Mouse (Mus musculus) hindbrain, embryonic 10.5 days (tissue): Measurements from ENCODE around the gene Lamb1. TPM values are rescaled to one million over a fixed set of nuclear protein-coding genes. Genes with fewer than 3 reads are reported as not detected.
A peak's percentile ranks its signal among the peaks of the same experiment; 100 is the strongest.

Experiments
- DNase-seq: peaks from one replicate; pipeline ENCODE4 v3.0.0-alpha.2; 2017; ENCODE audit warnings: low spot score
- H3K27ac ChIP-seq: fragments of 300-500 bp; sonication (generic); 2 replicates; pipeline ENCODE4 v1.5.1; 2016; ENCODE audit warnings: mild to moderate bottlenecking, moderate library complexity
- H3K27me3 ChIP-seq: fragments of 300-500 bp; sonication (generic); 2 replicates; pipeline ENCODE4 v1.6.1; 2016; ENCODE audit warnings: mild to moderate bottlenecking; ENCODE audit not compliant: poor library complexity, insufficient read depth, severe bottlenecking
- H3K36me3 ChIP-seq: fragments of 300-500 bp; sonication (generic); 2 replicates; pipeline ENCODE4 v1.6.1; 2016; ENCODE audit warnings: mild to moderate bottlenecking, moderate library complexity
- H3K4me1 ChIP-seq: fragments of 300-500 bp; sonication (generic); replicated peaks from 2 replicates; pipeline ENCODE4 v1.6.1; 2016; ENCODE audit warnings: mild to moderate bottlenecking
- H3K4me3 ChIP-seq: fragments of 300-500 bp; sonication (generic); 2 replicates; pipeline ENCODE4 v1.5.1; 2016; ENCODE audit warnings: mild to moderate bottlenecking, moderate library complexity
- H3K9me3 ChIP-seq: fragments of 300-500 bp; sonication (generic); 2 replicates; pipeline ENCODE4 v1.6.1; 2016; ENCODE audit warnings: mild to moderate bottlenecking, moderate library complexity
- WGBS: fragments of 180-500 bp; shearing (Covaris S2); methylation state at CpG from one replicate; pipeline ENCODE4 v1.1.7; 2016; 5-methylcytosine and 5-hydroxymethylcytosine counted together
- polyA plus RNA-seq: library from polyadenylated mRNA; unstranded; fragments of >200 nt; fragmentation: Nextera tagmentation; extraction: Ambion mirVana; gene quantifications from 2 replicates; pipeline ENCODE4 v1.2.1, GENCODE M21; 2016

Lamb1 gene
- polyA plus RNA-seq, 1 experiment from 2014 or later = 21.8 TPM

- no peaks in the 10 kb centered on the region for H3K27me3 ChIP-seq
- 0 out of 2 replicates have a peak, but pooled peaks cover 14% of the 10 kb centered on the region for H3K36me3 ChIP-seq
- 74% methylated on average over 4 of the region's 4 CpGs for WGBS
Measured at GRCm38 (mm10) chr12:31296097-31296496, 31.1 kb downstream of the Lamb1 start.

DNA sequence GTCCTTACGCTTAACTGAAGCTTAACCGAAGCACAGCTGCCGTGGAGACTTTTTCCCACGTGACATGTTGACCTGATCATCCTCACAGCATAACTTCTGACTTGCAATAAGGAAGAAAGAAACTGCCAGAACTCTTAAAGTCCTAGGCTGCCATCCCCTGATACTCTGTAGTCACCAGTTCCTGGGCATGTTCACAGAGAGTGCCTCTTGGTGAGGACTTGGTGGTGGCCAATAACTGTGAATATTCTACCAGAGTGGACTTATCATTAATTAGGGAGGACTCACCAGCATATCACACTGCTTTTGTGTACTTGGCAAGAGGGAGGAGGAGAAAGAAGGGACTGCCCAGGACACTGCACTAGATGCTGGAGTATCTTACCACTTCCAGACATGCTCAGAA, 33.1 kb downstream of the Lamb1 start:
- WGBS = 92% methylated on average over 4 of the region's 4 CpGs
- Histone ChIP-seq H3K4me3 (no peak overlapping the region), H3K27ac (no peak overlapping the region), H3K27me3 (no peaks in the 10 kb centered on the region), H3K36me3 (peaks cover 18% of the 10 kb centered on the region; the same call in 1 of the 2 replicates), H3K9me3 (no peaks in the 10 kb centered on the region), H3K4me1 (peaks cover 12% of the 10 kb centered on the region; the same call in 1 of the 2 replicates)
- DNase-seq = no peak

More at GRCm38 (mm10) chr12:31296097-31296496, 31.1 kb downstream of the Lamb1 start:
- no peak overlapping the region for H3K27ac ChIP-seq
- no peaks in the 10 kb centered on the region for H3K9me3 ChIP-seq
- H3K4me3 ChIP-seq = no peak overlapping the region
- no peak for DNase-seq
- peaks cover 12% of the 10 kb centered on the region; the same call in 1 of the 2 replicates for H3K4me1 ChIP-seq

DNA sequence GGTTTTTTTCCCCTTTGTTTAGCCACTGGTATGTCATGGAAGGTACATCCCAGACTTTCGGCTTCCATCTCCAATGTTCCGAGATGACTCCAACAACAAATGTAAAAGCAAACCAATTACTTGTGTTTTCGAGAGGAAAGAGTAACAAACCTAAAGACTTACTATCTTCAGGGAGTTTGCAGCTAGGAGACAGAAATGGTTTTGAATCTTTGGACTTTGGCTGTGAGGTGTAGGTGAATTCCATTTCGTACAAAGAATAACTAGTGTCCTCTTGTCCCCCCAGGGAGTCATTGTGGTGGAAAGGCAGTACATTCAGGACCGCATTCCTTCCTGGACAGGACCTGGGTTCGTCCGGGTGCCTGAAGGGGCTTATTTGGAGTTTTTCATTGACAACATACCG, 33.5 kb downstream of the Lamb1 start:
- no peak overlapping the region for H3K27ac ChIP-seq
- WGBS = 89% methylated on average over 8 of the region's 8 CpGs
- H3K36me3 ChIP-seq = peaks cover 18% of the 10 kb centered on the region; the same call in 1 of the 2 replicates
- H3K9me3 ChIP-seq = no peaks in the 10 kb centered on the region
- H3K27me3 ChIP-seq = no peaks in the 10 kb centered on the region
- H3K4me1 ChIP-seq = peaks cover 12% of the 10 kb centered on the region; the same call in 1 of the 2 replicates
- no peak for DNase-seq
- no peak overlapping the region for H3K4me3 ChIP-seq

- Histone ChIP-seq H3K36me3 (peaks cover 18% of the 10 kb centered on the region; the same call in 1 of the 2 replicates), H3K4me1 (peaks cover 7% of the 10 kb centered on the region; the same call in 1 of the 2 replicates), H3K9me3 (no peaks in the 10 kb centered on the region), H3K27me3 (no peaks in the 10 kb centered on the region), H3K4me3 (no peak overlapping the region), H3K27ac (no peak overlapping the region)
- no peak for DNase-seq
- 96% methylated on average over 3 of the region's 3 CpGs for WGBS
Measured at GRCm38 (mm10) chr12:31299126-31299525, 34.1 kb downstream of the Lamb1 start.

DNA sequence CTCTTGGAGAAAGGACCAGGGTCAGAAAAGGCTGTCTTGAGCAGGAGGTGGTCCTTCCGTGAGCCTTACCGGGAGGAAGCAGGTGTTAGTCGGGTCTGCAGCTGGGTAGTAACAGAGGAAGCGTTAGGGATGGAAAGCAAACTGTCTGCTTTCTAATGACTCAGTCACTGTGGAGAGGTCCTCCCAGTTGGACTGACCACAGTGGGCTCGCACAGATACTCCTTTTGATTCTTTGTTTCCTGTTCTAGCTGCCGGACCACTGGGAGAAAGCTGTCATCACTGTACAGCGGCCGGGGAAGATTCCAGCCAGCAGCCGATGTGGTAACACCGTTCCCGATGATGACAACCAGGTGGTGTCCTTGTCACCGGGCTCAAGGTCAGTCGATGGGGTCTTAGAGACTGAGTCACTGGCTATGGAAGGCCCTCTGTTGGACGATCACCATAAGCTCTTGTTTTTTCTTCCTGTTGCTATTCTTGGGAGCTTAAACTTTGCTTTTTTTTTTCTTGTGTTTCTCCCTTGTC, 34.7 kb downstream of the Lamb1 start:
- Histone ChIP-seq H3K9me3 (no peaks in the 10 kb centered on the region), H3K27ac (no peak overlapping the region), H3K36me3 (peaks cover 18% of the 10 kb centered on the region; the same call in 1 of the 2 replicates), H3K27me3 (no peaks in the 10 kb centered on the region), H3K4me1 (peaks cover 6% of the 10 kb centered on the region; the same call in 1 of the 2 replicates), H3K4me3 (no peak overlapping the region)
- DNase-seq = no peak
- WGBS = 87% methylated on average over 14 of the region's 14 CpGs

DNA sequence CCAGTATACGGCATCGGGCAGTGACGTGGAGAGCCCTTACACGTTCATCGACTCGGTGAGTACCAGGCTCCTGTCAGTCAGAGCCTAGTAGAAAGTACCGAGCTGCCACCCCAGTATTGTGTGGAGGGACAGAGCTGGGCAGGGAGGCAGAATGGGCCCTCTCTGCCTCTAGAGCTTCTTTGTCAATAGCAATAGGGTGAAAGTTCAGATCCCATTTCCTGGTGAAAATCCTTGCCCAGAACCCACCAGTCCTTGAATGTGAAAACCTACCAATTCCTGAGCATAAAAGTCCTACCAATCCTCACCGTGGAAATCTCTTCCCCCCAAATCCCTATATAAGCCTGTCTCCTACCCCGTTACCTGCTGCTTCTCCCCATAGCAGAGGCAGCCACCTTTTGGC, 35.2 kb downstream of the Lamb1 start:
- WGBS = 95% methylated on average over 9 of the region's 9 CpGs
- no peak overlapping the region for H3K27ac ChIP-seq
- H3K9me3 ChIP-seq = no peaks in the 10 kb centered on the region
- peaks cover 18% of the 10 kb centered on the region; the same call in 1 of the 2 replicates for H3K36me3 ChIP-seq
- no peak for DNase-seq
- no peak overlapping the region for H3K4me3 ChIP-seq
- no peaks in the 10 kb centered on the region for H3K27me3 ChIP-seq
- peaks cover 6% of the 10 kb centered on the region; the same call in 1 of the 2 replicates for H3K4me1 ChIP-seq

DNA sequence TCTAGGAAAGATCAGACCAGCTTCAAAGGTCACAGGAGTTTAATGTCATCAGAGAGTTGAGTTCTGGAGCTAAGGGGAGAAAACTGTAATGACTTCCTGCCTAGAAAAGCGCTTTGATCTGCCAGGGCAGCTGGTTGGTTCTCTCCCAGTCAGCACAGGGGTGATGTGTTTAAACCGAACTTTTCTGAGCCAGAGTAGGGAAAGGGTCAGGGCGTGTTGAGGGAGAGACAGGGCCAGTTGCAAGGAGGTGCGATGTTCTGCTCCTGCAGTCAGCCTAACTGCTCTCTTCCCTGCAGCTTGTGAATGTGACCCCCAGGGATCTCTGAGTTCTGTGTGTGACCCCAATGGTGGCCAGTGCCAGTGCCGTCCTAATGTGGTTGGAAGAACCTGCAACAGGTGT, 37.2 kb downstream of the Lamb1 start:
- WGBS = 80% methylated on average over 5 of the region's 5 CpGs

GRCm38 (mm10) chr12:31302766-31303511, 37.9 kb downstream of the Lamb1 start:
- no peaks in the 10 kb centered on the region for H3K27me3 ChIP-seq
- no peak for DNase-seq
- H3K4me1 ChIP-seq = no peaks in the 10 kb centered on the region
- peaks cover 23% of the 10 kb centered on the region for H3K36me3 ChIP-seq
- H3K4me3 ChIP-seq = no peak overlapping the region
- 94% methylated on average over 16 of the region's 16 CpGs for WGBS
- no peaks in the 10 kb centered on the region for H3K9me3 ChIP-seq
- no peak overlapping the region for H3K27ac ChIP-seq

More for the DNA sequence above, 37.2 kb downstream of the Lamb1 start:
- peaks cover 22% of the 10 kb centered on the region for H3K36me3 ChIP-seq
- H3K27me3 ChIP-seq = no peaks in the 10 kb centered on the region
- H3K27ac ChIP-seq = no peak overlapping the region
- H3K9me3 ChIP-seq = no peaks in the 10 kb centered on the region
- peaks cover 3% of the 10 kb centered on the region; the same call in 1 of the 2 replicates for H3K4me1 ChIP-seq
- no peak overlapping the region for H3K4me3 ChIP-seq
- DNase-seq = no peak

GRCm38 (mm10) chr12:31306075-31306675, 41.1 kb downstream of the Lamb1 start:
- Histone ChIP-seq H3K4me1 (peaks cover 22% of the 10 kb centered on the region), H3K27me3 (no peaks in the 10 kb centered on the region), H3K4me3 (no peak overlapping the region), H3K9me3 (no peaks in the 10 kb centered on the region), H3K27ac (no peak overlapping the region), H3K36me3 (peaks cover 15% of the 10 kb centered on the region)
- DNase-seq = no peak
- WGBS = 89% methylated on average over 5 of the region's 5 CpGs

GRCm38 (mm10) chr12:31307011-31307410, 42.0 kb downstream of the Lamb1 start:
- WGBS = 94% methylated on average over 8 of the region's 8 CpGs
- DNase-seq = no peak
- peaks cover 15% of the 10 kb centered on the region for H3K36me3 ChIP-seq

DNA sequence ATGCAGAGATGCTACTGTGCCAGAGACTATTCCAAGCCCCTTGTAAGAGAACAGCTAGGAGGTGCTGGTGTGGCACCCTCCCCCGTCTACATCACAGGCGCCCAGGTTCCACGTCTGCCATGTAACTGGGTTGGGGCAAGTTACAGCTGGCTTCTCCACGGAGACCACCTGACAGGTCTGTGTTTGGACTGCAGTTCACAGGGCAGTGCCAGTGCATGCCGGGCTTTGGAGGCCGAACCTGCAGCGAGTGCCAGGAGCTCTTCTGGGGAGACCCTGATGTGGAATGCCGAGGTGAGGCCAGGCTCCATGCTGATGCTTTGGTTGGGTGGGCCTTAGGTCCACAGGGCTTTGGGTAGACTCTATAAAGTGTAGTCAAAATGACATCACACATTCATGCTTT, 42.7 kb downstream of the Lamb1 start:
- 91% methylated on average over 8 of the region's 8 CpGs for WGBS
- peaks cover 16% of the 10 kb centered on the region for H3K36me3 ChIP-seq
- H3K9me3 ChIP-seq = no peaks in the 10 kb centered on the region

More at GRCm38 (mm10) chr12:31307011-31307410, 42.0 kb downstream of the Lamb1 start:
- Histone ChIP-seq H3K4me1 (peaks cover 22% of the 10 kb centered on the region), H3K9me3 (no peaks in the 10 kb centered on the region), H3K27ac (no peak overlapping the region), H3K27me3 (no peaks in the 10 kb centered on the region), H3K4me3 (no peak overlapping the region)

GRCm38 (mm10) chr12:31310687-31311086, 45.7 kb downstream of the Lamb1 start:
- H3K4me3 ChIP-seq = no peak overlapping the region
- peak; percentile 58 for DNase-seq
- H3K27me3 ChIP-seq = no peaks in the 10 kb centered on the region
- WGBS = 30% methylated on average over 9 of the region's 9 CpGs
- H3K36me3 ChIP-seq = peaks cover 22% of the 10 kb centered on the region; the same call in 1 of the 2 replicates
- H3K4me1 ChIP-seq = peaks cover 22% of the 10 kb centered on the region
- peak overlapping the region; percentile 36; the same call in 1 of the 2 replicates for H3K27ac ChIP-seq
- H3K9me3 ChIP-seq = no peaks in the 10 kb centered on the region

More for the DNA sequence above, 42.7 kb downstream of the Lamb1 start:
- no peak overlapping the region for H3K4me3 ChIP-seq
- no peak overlapping the region for H3K27ac ChIP-seq
- H3K4me1 ChIP-seq = peaks cover 22% of the 10 kb centered on the region
- no peaks in the 10 kb centered on the region for H3K27me3 ChIP-seq
- no peak for DNase-seq
